Mouse (Mus musculus): ENCODE results near the gene Mfsd12.

DNA sequence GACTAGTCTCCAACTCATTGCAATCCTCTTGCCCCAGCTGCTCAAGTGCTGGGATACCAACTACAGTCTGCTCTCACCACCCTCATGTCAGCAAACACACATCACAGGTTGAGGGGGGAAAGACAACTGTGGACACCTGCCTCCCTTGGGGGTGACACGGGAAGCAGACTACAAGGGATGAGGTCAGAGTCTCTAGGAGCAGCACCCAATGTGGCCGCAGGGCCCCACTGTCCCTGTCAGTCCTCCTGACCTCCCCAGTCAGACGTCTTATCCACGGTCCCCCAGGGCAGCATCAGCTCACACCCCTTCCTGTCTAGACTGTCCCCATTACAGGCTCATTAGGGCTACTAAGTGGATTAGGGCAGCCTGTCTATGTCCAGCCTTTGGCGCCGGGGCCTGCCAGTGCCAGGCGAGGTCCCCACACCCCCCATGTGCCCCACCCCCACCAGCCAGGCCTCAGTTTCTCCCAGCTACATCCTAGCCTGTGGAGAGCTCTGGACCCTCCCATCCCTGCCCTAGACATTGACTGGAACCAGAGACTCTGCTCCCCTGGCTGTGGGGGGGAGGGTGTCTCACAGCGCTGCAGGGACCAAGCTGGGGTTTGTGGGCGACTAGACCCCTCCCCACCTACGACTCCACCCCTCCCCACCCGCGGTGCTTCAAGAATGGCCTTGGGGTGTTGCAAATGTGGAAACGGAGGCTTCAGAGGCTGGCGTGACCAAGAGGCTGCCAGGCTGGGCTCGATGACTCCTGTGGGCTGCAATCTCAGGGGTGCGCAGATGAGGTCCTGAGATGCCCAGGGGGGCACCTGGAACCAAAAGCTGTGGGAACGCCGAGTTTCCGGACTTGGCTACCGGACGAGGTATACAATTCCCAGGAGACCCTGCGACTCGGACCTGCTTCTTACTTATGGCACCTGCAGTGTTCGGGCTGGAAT is 49.5 kb downstream of the Mfsd12 start:
- TF ChIP-seq CTCF (IDR thresholded peaks at IDR 0.05; ENCODE audit: control insufficient read depth, insufficient read depth, low read length) (no peak), POLR2A (IDR thresholded peaks at IDR 0.05; ENCODE audit: borderline replicate concordance, control insufficient read depth, low read depth, low read length) (peak; percentile 12; the same call in 1 of the 2 replicates)

Measured in bone marrow, adult 2 months (tissue).